Mouse (Mus musculus) bone marrow, adult 2 months (tissue): ENCODE results near the gene Rab40c.

Source experiments
- CTCF ChIP-seq: fragments of 200-500 bp; IDR thresholded peaks from 2 replicates; pipeline ENCODE4 v1.5.1; 2011; ENCODE audit warnings: low read length, control low read depth; ENCODE audit not compliant: control insufficient read depth, insufficient read depth
- POLR2A ChIP-seq: fragments of 200-500 bp; IDR thresholded peaks from 2 replicates; pipeline ENCODE4 v1.6.1; 2011; ENCODE audit warnings: low read depth, mild to moderate bottlenecking, control low read depth, low read length, borderline replicate concordance; ENCODE audit not compliant: control insufficient read depth

GRCm38 (mm10) chr17:25943221-25943620 is 23.7 kb upstream of the Rab40c start:
- TF ChIP-seq CTCF = no peak; the same call in 1 of the 2 replicates
- TF ChIP-seq POLR2A = no peak
